Mouse (Mus musculus): Measurements from ENCODE around the gene Gchfr. TPM values are rescaled to one million over a fixed set of nuclear protein-coding genes. Genes with fewer than 3 reads are reported as not detected.

The Gchfr gene
- polyA plus RNA-seq, 1 experiment from 2014 or later, result 2.5 TPM

- Histone ChIP-seq H3K4me3 (ENCODE audit: low read depth, low read length) (no peak overlapping the region), H3K4me1 (ENCODE audit: control insufficient read depth, insufficient read depth, low read length) (no peaks in the 10 kb centered on the region), H3K9ac (ENCODE audit: low read length) (no peak overlapping the region), H3K4me2 (ENCODE audit: low read length) (no peak overlapping the region), H3K27me3 (replicated peaks; ENCODE audit: control insufficient read depth, insufficient read depth, low read length) (no peaks in the 10 kb centered on the region), H3K27ac (ENCODE audit: low read depth, low read length) (no peak overlapping the region), H3K9me3 (replicated peaks; ENCODE audit: control insufficient read depth, low read length) (no peaks in the 10 kb centered on the region), H3K36me3 (ENCODE audit: control insufficient read depth, insufficient read depth, low read length) (no peaks in the 10 kb centered on the region)
- ATAC-seq, result no peak
- WGBS, result 40% methylated on average over 3 of the region's 3 CpGs
- peak; percentile 14 for DNase-seq (ENCODE audit: low spot score)
Observed at GRCm38 (mm10) chr2:119198934-119199333, 31.4 kb downstream of the Gchfr start.

DNA sequence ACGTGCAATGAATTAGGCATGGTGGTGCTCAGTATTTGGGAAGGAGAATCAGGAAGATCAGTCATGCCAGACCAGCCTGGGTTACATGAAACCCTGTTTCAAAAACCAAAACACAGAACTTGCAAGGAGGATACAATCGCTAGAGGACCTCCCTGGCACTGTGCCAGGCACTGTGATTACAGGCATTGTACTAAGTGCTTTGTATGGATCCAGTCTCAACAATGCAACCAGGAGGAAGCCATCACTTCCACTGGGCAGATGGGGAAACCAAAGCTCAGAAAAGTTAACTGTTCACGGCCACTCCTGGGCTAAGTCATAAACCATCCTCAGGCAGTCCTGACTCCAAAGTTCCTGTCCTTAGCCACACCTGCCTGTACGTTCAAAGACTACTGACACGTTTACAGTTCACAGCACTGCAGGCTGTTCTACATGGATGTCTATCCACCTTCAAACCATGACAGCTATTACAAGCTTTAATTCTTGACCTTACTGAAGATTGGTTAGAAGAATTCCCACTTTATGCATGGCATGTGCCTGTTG, 35.4 kb downstream of the Gchfr start:
- Histone ChIP-seq H3K4me1 (ENCODE audit: control insufficient read depth, insufficient read depth, low read length) (no peaks in the 10 kb centered on the region), H3K9ac (ENCODE audit: low read length) (no peak overlapping the region), H3K4me2 (ENCODE audit: low read length) (no peak overlapping the region), H3K36me3 (ENCODE audit: control insufficient read depth, insufficient read depth, low read length) (no peaks in the 10 kb centered on the region), H3K4me3 (ENCODE audit: low read depth, low read length) (no peak overlapping the region), H3K9me3 (replicated peaks; ENCODE audit: control insufficient read depth, low read length) (no peaks in the 10 kb centered on the region), H3K27ac (ENCODE audit: low read depth, low read length) (no peak overlapping the region), H3K27me3 (replicated peaks; ENCODE audit: control insufficient read depth, insufficient read depth, low read length) (no peaks in the 10 kb centered on the region)
- DNase-seq (ENCODE audit: low spot score) (peak; percentile 37), ATAC-seq (no peak)
- WGBS, result 61% methylated on average over 5 of the region's 5 CpGs

- WGBS, result 81% methylated on average over 4 of the region's 4 CpGs
- H3K27me3 ChIP-seq (replicated peaks; ENCODE audit: control insufficient read depth, insufficient read depth, low read length), result no peaks in the 10 kb centered on the region
Observed at GRCm38 (mm10) chr2:119203871-119204460, 36.4 kb downstream of the Gchfr start.

DNA sequence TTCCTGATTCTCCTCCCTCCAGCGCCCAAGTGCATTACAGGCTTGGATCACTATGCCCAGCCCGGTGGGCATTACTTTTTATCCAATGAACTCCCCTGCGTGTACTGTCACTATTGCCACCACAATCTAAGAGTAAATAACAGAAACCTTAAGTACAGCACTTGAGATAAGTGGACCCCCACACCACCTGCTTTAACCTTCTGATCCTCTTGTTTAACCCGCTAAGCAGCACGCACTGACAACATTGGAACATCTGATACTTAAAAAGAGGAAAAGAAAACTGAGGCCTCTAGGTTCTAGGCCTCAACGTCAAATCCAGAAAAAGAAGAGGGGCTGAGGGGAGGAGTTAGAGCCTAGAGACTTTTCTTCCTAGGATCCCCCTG, 40.4 kb downstream of the Gchfr start:
- H3K4me3 ChIP-seq (ENCODE audit: low read depth, low read length), result peak overlapping the region; percentile 69
- 22% methylated on average over 6 of the region's 6 CpGs for WGBS
- peak overlapping the region; percentile 62 for H3K9ac ChIP-seq (ENCODE audit: low read length)
- H3K4me1 ChIP-seq (ENCODE audit: control insufficient read depth, insufficient read depth, low read length), result 0 out of 2 replicates have a peak, but pooled peaks cover 4% of the 10 kb centered on the region
- DNase-seq (ENCODE audit: low spot score) (no peak), ATAC-seq (no peak; the same call in 1 of the 2 replicates)
- peak overlapping the region; percentile 59 for H3K4me2 ChIP-seq (ENCODE audit: low read length)
- peaks cover 26% of the 10 kb centered on the region for H3K36me3 ChIP-seq (ENCODE audit: control insufficient read depth, insufficient read depth, low read length)
- H3K27ac ChIP-seq (ENCODE audit: low read depth, low read length), result peak overlapping the region; percentile 76; the same call in 1 of the 2 replicates
- no peaks in the 10 kb centered on the region for H3K9me3 ChIP-seq (replicated peaks; ENCODE audit: control insufficient read depth, low read length)
- H3K27me3 ChIP-seq (replicated peaks; ENCODE audit: control insufficient read depth, insufficient read depth, low read length), result no peaks in the 10 kb centered on the region

More at GRCm38 (mm10) chr2:119203871-119204460, 36.4 kb downstream of the Gchfr start:
- Histone ChIP-seq H3K9me3 (replicated peaks; ENCODE audit: control insufficient read depth, low read length) (no peaks in the 10 kb centered on the region), H3K9ac (ENCODE audit: low read length) (no peak overlapping the region), H3K4me3 (ENCODE audit: low read depth, low read length) (no peak overlapping the region), H3K36me3 (ENCODE audit: control insufficient read depth, insufficient read depth, low read length) (no peaks in the 10 kb centered on the region), H3K4me1 (ENCODE audit: control insufficient read depth, insufficient read depth, low read length) (no peaks in the 10 kb centered on the region), H3K27ac (ENCODE audit: low read depth, low read length) (no peak overlapping the region), H3K4me2 (ENCODE audit: low read length) (no peak overlapping the region)
- ATAC-seq, result no peak
- DNase-seq (ENCODE audit: low spot score), result no peak

GRCm38 (mm10) chr2:119208344-119209175, 41.0 kb downstream of the Gchfr start, which contains the start of the genes Zfyve19 and Dnajc17:
Gene Zfyve19 (plus strand): TSS chr2:119208617.
Gene Dnajc17 (minus strand): TSS chr2:119208795.
- ATAC-seq, result peak; percentile 98
- H3K4me3 ChIP-seq (ENCODE audit: low read depth, low read length), result peak within 1 kb of the TSS; percentile 69
- peak; percentile 99 for DNase-seq (ENCODE audit: low spot score)
- no peaks in the 10 kb centered on the region for H3K9me3 ChIP-seq (replicated peaks; ENCODE audit: control insufficient read depth, low read length)
- H3K9ac ChIP-seq (ENCODE audit: low read length), result peak within 1 kb of the TSS; percentile 79
- peaks cover 30% of the 10 kb centered on the region for H3K36me3 ChIP-seq (ENCODE audit: control insufficient read depth, insufficient read depth, low read length)
- 0 out of 2 replicates have a peak, but pooled peaks cover 4% of the 10 kb centered on the region for H3K4me1 ChIP-seq (ENCODE audit: control insufficient read depth, insufficient read depth, low read length)
- peak within 1 kb of the TSS; percentile 76 for H3K27ac ChIP-seq (ENCODE audit: low read depth, low read length)
- under 1% methylated on average over 51 of the region's 51 CpGs for WGBS
- H3K27me3 ChIP-seq (replicated peaks; ENCODE audit: control insufficient read depth, insufficient read depth, low read length), result no peaks in the 10 kb centered on the region
- peak within 1 kb of the TSS; percentile 65 for H3K4me2 ChIP-seq (ENCODE audit: low read length)

DNA sequence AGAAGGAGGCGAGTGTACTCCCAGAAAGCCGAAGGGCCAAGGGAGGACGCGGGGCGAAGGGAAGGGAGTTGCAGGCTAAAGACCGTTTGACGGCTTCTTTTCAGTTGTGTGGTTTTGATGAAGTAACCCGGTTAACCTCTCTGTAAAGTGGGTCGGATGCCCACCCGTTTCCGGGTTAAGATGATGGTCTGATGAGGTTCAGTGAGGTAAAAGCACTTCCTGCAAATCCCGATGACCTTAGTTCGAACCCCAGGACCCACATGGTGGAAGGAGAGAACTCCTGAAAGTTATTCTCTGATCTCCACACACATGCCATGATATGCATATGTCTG, 41.6 kb downstream of the Gchfr start:
- peak overlapping the region; percentile 69 for H3K4me3 ChIP-seq (ENCODE audit: low read depth, low read length)
- DNase-seq (ENCODE audit: low spot score) (no peak), ATAC-seq (peak; percentile 1)
- H3K9ac ChIP-seq (ENCODE audit: low read length), result peak overlapping the region; percentile 79
- H3K27ac ChIP-seq (ENCODE audit: low read depth, low read length), result peak overlapping the region; percentile 63; the same call in 1 of the 2 replicates
- H3K4me1 ChIP-seq (ENCODE audit: control insufficient read depth, insufficient read depth, low read length), result 0 out of 2 replicates have a peak, but pooled peaks cover 4% of the 10 kb centered on the region
- WGBS, result 2% methylated on average over 13 of the region's 13 CpGs
- no peaks in the 10 kb centered on the region for H3K27me3 ChIP-seq (replicated peaks; ENCODE audit: control insufficient read depth, insufficient read depth, low read length)
- H3K9me3 ChIP-seq (replicated peaks; ENCODE audit: control insufficient read depth, low read length), result no peaks in the 10 kb centered on the region
- H3K4me2 ChIP-seq (ENCODE audit: low read length), result peak overlapping the region; percentile 65
- H3K36me3 ChIP-seq (ENCODE audit: control insufficient read depth, insufficient read depth, low read length), result peaks cover 30% of the 10 kb centered on the region

Other genes starting within 250 kb of the Gchfr start
- 7.1 and 7.4 TPM in 2 replicates for gene Chst14, start 241.3 kb upstream of the Gchfr start, polyA plus RNA-seq (2014; fragmentation: Nextera tagmentation; extraction: Ambion mirVana)
- 39.4 and 41.6 TPM in 2 replicates for gene Ccdc32, start 138.4 kb upstream of the Gchfr start, polyA plus RNA-seq (2014; fragmentation: Nextera tagmentation; extraction: Ambion mirVana)
- 4.2 and 4.6 TPM in 2 replicates for gene Rpusd2, start 133.0 kb upstream of the Gchfr start, polyA plus RNA-seq (2014; fragmentation: Nextera tagmentation; extraction: Ambion mirVana)
- 21.1 and 25.2 TPM in 2 replicates for gene Knl1, start 120.7 kb upstream of the Gchfr start, polyA plus RNA-seq (2014; fragmentation: Nextera tagmentation; extraction: Ambion mirVana)
- 20.9 and 29.9 TPM in 2 replicates for gene Rad51, start 55.0 kb upstream of the Gchfr start, polyA plus RNA-seq (2014; fragmentation: Nextera tagmentation; extraction: Ambion mirVana)
- gene Rmdn3, start 10.7 kb upstream of the Gchfr start, polyA plus RNA-seq (2014; fragmentation: Nextera tagmentation; extraction: Ambion mirVana), result 43.5 and 53.7 TPM in 2 replicates
- 0.31 and 0.48 TPM in 2 replicates for gene Gm14137, start 6.7 kb downstream of the Gchfr start, polyA plus RNA-seq (2014; fragmentation: Nextera tagmentation; extraction: Ambion mirVana)
- 62.8 and 67.6 TPM in 2 replicates for gene Zfyve19, start 40.8 kb downstream of the Gchfr start, polyA plus RNA-seq (2014; fragmentation: Nextera tagmentation; extraction: Ambion mirVana)
- gene Dnajc17, start 41.0 kb downstream of the Gchfr start, polyA plus RNA-seq (2014; fragmentation: Nextera tagmentation; extraction: Ambion mirVana), result 24.6 and 29.0 TPM in 2 replicates
- not detected in 2 replicates for gene Ppp1r14d, start 62.1 kb downstream of the Gchfr start, polyA plus RNA-seq (2014; fragmentation: Nextera tagmentation; extraction: Ambion mirVana)
- gene Spint1, start 69.6 kb downstream of the Gchfr start, polyA plus RNA-seq (2014; fragmentation: Nextera tagmentation; extraction: Ambion mirVana), result 0.27 and 0.39 TPM in 2 replicates
- 8.5 and 12.7 TPM in 2 replicates for gene Rhov, start 103.5 kb downstream of the Gchfr start, polyA plus RNA-seq (2014; fragmentation: Nextera tagmentation; extraction: Ambion mirVana)
- gene Vps18, start 121.0 kb downstream of the Gchfr start, polyA plus RNA-seq (2014; fragmentation: Nextera tagmentation; extraction: Ambion mirVana), result 12.0 and 19.9 TPM in 2 replicates
- 2.9 and 3.8 TPM in 2 replicates for gene Dll4, start 158.0 kb downstream of the Gchfr start, polyA plus RNA-seq (2014; fragmentation: Nextera tagmentation; extraction: Ambion mirVana)
- gene Chac1, start 183.5 kb downstream of the Gchfr start, polyA plus RNA-seq (2014; fragmentation: Nextera tagmentation; extraction: Ambion mirVana), result 3.5 and 3.8 TPM in 2 replicates

All from forebrain, embryonic 14.5 days (tissue).